Mouse (Mus musculus) myocyte (in vitro differentiated cells): ENCODE measurements around the gene Tfr2.

Experiments used
- CEBPB ChIP-seq: IDR thresholded peaks from 2 replicates; pipeline ENCODE4 v1.6.1; 2011; ENCODE audit warnings: mild to moderate bottlenecking, moderate library complexity; ENCODE audit not compliant: poor library complexity, insufficient read depth, severe bottlenecking
- E2F4 ChIP-seq: IDR thresholded peaks from one replicate; pipeline ENCODE4 v1.6.1; 2011; ENCODE audit warnings: mild to moderate bottlenecking, control low read depth, moderate library complexity; ENCODE audit not compliant: insufficient read depth
- MAX ChIP-seq: IDR thresholded peaks from one replicate; pipeline ENCODE4 v1.6.1; 2011; ENCODE audit warnings: low read depth, mild to moderate bottlenecking, control low read depth
- MYOD1 ChIP-seq, 3 experiments: IDR thresholded peaks; one replicate each; pipeline ENCODE4 v1.6.1; 2011; ENCODE audit warnings: control low read depth in 2 of 3, low read depth in 2 of 3, mild to moderate bottlenecking in 2 of 3, moderate library complexity in 1 of 3; ENCODE audit not compliant: insufficient read length in 2 of 3, control insufficient read depth in 1 of 3
- MYOG ChIP-seq, 3 experiments: IDR thresholded peaks; one replicate each; pipeline ENCODE4 v1.6.1; 2011; ENCODE audit warnings: control low read depth in 2 of 3, low read depth in 2 of 3, mild to moderate bottlenecking in 2 of 3; ENCODE audit not compliant: insufficient read length in 2 of 3, control insufficient read depth in 1 of 3, insufficient read depth in 1 of 3
- POLR2A ChIP-seq: IDR thresholded peaks from one replicate; pipeline ENCODE4 v1.6.1; 2011; ENCODE audit warnings: low read depth, mild to moderate bottlenecking, control low read depth, moderate library complexity; ENCODE audit not compliant: insufficient read length
- POLR2AphosphoS2 ChIP-seq: IDR thresholded peaks from one replicate; pipeline ENCODE4 v1.6.1; 2011; ENCODE audit warnings: low read depth, control low read depth; ENCODE audit not compliant: insufficient read length
- TCF12 ChIP-seq: IDR thresholded peaks from one replicate; pipeline ENCODE4 v1.6.1; 2011; ENCODE audit warnings: mild to moderate bottlenecking, control low read depth; ENCODE audit not compliant: poor library complexity, insufficient read depth, severe bottlenecking
- USF1 ChIP-seq: IDR thresholded peaks from one replicate; pipeline ENCODE4 v1.6.1; 2011; ENCODE audit warnings: low read depth, mild to moderate bottlenecking, control low read depth, moderate library complexity

DNA sequence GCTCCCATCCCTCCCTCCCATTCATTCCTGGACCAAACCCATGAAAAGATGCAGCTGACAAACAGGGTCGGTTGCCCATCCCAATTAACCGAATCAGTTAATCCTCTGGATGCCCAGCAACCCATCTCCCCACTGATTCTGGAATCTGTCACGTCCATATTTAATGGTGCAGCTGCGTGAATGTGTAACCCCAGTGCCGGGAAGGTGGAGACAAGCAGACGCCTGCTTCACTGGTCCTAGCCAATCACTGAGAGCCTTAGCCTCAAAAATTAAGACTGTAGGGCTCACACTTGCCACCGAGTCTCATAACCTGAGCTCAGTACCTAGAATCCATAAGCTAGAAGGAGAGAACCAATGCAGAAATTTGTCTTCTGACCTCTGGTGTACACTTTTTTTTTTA, 26.3 kb downstream of the Tfr2 start:
- TF ChIP-seq CEBPB (no peak), MYOD1 (IDR thresholded peaks at IDR 0.05; ENCODE audit: control insufficient read depth in 1 of 3, insufficient read length in 2 of 3, low read depth in 2 of 3) (no peak), POLR2A (no peak), TCF12 (no peak), POLR2AphosphoS2 (no peak), E2F4 (no peak), MYOG (IDR thresholded peaks at IDR 0.05; ENCODE audit: control insufficient read depth in 1 of 3, insufficient read depth in 1 of 3, insufficient read length in 2 of 3, low read depth in 2 of 3) (no peak), USF1 (no peak), MAX (no peak)
